Mouse (Mus musculus): ENCODE measurements around the gene Gpsm1. TPM values are rescaled to one million over a fixed set of nuclear protein-coding genes. Genes with fewer than 3 reads are reported as not detected.

Gpsm1 gene
- total and polyA plus RNA-seq, 2 experiments from 2014 or later = 155 to 330 TPM

- peak; percentile 57 for DNase-seq (ENCODE audit: low spot score)
These were observed 5.6 kb upstream of the Gpsm1 start for GRCm38 (mm10) chr2:26309739-26310138.

DNA sequence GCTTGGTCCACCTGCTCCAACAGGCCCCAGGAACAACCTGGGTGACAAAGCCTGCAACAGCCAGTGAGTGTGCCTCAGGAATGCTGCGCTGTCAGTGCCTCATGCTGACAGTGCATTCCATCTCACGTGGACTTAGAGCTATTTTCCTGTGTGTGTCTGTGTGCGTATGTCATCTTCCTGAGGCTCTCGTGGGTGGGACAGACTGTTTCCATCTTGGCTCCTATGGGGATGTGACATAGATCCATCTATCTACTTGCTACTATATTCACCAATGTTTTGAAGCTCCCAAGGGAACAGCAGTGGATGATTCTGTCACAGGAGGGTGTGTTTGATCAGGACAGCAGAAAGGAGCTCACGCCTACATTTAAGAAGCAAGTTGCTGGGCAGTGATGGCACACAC is 3.4 kb upstream of the Gpsm1 start:
- TF ChIP-seq CTCF (IDR thresholded peaks at IDR 0.05; ENCODE audit: low read depth) = no peak
- no peaks in the 10 kb centered on the region for H3K9me3 ChIP-seq (ENCODE audit: low read length)
- ATAC-seq (no peak), DNase-seq (ENCODE audit: low spot score) (no peak)
- H3K4me2 ChIP-seq (ENCODE audit: low read depth, low read length) = no peak overlapping the region
- no peak overlapping the region for H3K27ac ChIP-seq
- peaks cover 15% of the 10 kb centered on the region for H3K4me1 ChIP-seq (ENCODE audit: insufficient read depth, low read length)
- 67% methylated on average over 5 of the region's 5 CpGs for WGBS
- H3K36me3 ChIP-seq (ENCODE audit: insufficient read depth, low read length) = no peaks in the 10 kb centered on the region
- H3K9ac ChIP-seq (replicated peaks; ENCODE audit: low read length) = no peak overlapping the region
- H3K27me3 ChIP-seq (ENCODE audit: insufficient read depth, low read length) = no peaks in the 10 kb centered on the region
- H3K4me3 ChIP-seq (ENCODE audit: low read length) = no peak overlapping the region

More at GRCm38 (mm10) chr2:26309739-26310138, 5.6 kb upstream of the Gpsm1 start:
- ATAC-seq = peak; percentile 74
- 17% methylated on average over 10 of the region's 10 CpGs for WGBS
- Histone ChIP-seq H3K36me3 (ENCODE audit: insufficient read depth, low read length) (no peaks in the 10 kb centered on the region), H3K4me3 (ENCODE audit: low read length) (no peak overlapping the region), H3K9me3 (ENCODE audit: low read length) (no peaks in the 10 kb centered on the region), H3K27ac (0 out of 2 replicates have a peak overlapping the region, but pooled peaks have one; percentile 45), H3K4me1 (ENCODE audit: insufficient read depth, low read length) (peaks cover 4% of the 10 kb centered on the region), H3K9ac (replicated peaks; ENCODE audit: low read length) (no peak overlapping the region), H3K27me3 (ENCODE audit: insufficient read depth, low read length) (no peaks in the 10 kb centered on the region), H3K4me2 (ENCODE audit: low read depth, low read length) (no peak overlapping the region)
- no peak for TF ChIP-seq CTCF (IDR thresholded peaks at IDR 0.05; ENCODE audit: low read depth)

DNA sequence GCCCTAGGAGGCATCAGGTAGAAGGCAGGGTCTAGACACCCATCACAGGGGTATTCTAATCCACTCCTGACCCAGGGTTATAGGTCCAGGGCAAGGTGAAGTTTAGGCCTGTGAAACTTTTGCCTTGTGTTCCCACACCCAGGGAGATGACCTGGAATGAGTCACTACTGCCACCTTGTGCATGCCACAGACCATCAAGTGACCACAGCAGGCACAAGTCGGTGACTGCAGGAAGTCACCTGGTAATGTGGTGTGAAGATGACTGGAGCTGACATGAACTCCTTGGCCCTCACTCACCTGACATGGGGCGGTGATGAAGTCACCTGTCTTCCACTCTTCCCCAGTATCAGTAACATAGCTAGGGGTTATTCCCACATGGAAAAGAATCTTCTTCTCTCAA is 2.5 kb upstream of the Gpsm1 start:
- Histone ChIP-seq H3K27me3 (ENCODE audit: insufficient read depth, low read length) (no peaks in the 10 kb centered on the region), H3K4me2 (ENCODE audit: low read depth, low read length) (no peak overlapping the region), H3K9ac (replicated peaks; ENCODE audit: low read length) (no peak overlapping the region), H3K4me1 (ENCODE audit: insufficient read depth, low read length) (peaks cover 24% of the 10 kb centered on the region), H3K36me3 (ENCODE audit: insufficient read depth, low read length) (no peaks in the 10 kb centered on the region), H3K9me3 (ENCODE audit: low read length) (no peaks in the 10 kb centered on the region), H3K27ac (no peak overlapping the region), H3K4me3 (ENCODE audit: low read length) (no peak overlapping the region)
- peak; percentile 59 for TF ChIP-seq CTCF (IDR thresholded peaks at IDR 0.05; ENCODE audit: low read depth)
- WGBS = 62% methylated on average over 2 of the region's 2 CpGs
- DNase-seq (ENCODE audit: low spot score) (no peak), ATAC-seq (no peak)

DNA sequence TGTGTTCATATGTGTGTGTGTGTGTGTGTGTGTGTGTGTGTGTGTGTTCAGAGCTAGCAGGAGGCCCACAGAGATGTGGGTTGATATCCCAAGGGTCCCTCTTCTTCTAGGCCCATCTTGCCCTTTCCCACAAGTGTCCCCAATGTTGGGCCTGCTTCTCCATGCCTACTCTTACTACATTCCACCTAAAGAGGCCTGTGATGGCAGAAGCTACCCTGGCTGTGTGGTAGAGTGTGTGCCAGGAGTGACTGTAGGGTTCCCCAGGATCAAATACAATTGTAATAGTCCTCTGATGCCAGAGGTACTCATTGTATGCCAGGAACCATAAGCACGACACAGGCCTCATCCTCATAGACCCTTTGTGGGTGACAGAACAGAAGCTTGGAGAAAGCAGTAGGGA is 1.9 kb upstream of the Gpsm1 start:
- H3K9me3 ChIP-seq (ENCODE audit: low read length) = no peaks in the 10 kb centered on the region
- TF ChIP-seq CTCF (IDR thresholded peaks at IDR 0.05; ENCODE audit: low read depth) = no peak
- peaks cover 30% of the 10 kb centered on the region for H3K4me1 ChIP-seq (ENCODE audit: insufficient read depth, low read length)
- no peak for DNase-seq (ENCODE audit: low spot score)
- ATAC-seq = no peak
- H3K4me2 ChIP-seq (ENCODE audit: low read depth, low read length) = no peak overlapping the region
- H3K4me3 ChIP-seq (ENCODE audit: low read length) = no peak overlapping the region
- H3K27me3 ChIP-seq (ENCODE audit: insufficient read depth, low read length) = no peaks in the 10 kb centered on the region
- WGBS = 92% methylated on average over 1 of the region's 1 CpGs
- H3K9ac ChIP-seq (replicated peaks; ENCODE audit: low read length) = no peak overlapping the region
- no peak overlapping the region for H3K27ac ChIP-seq
- H3K36me3 ChIP-seq (ENCODE audit: insufficient read depth, low read length) = no peaks in the 10 kb centered on the region

- 47% methylated on average over 13 of the region's 13 CpGs for WGBS
- ATAC-seq = no peak
- Histone ChIP-seq H3K9ac (replicated peaks; ENCODE audit: low read length) (peak overlapping the region; percentile 97), H3K9me3 (ENCODE audit: low read length) (no peaks in the 10 kb centered on the region), H3K4me3 (ENCODE audit: low read length) (peak overlapping the region; percentile 67), H3K27ac (peak overlapping the region; percentile 97), H3K4me2 (ENCODE audit: low read depth, low read length) (peak overlapping the region; percentile 85), H3K36me3 (ENCODE audit: insufficient read depth, low read length) (no peaks in the 10 kb centered on the region), H3K27me3 (ENCODE audit: insufficient read depth, low read length) (no peaks in the 10 kb centered on the region), H3K4me1 (ENCODE audit: insufficient read depth, low read length) (peaks cover 40% of the 10 kb centered on the region)
- TF ChIP-seq CTCF (IDR thresholded peaks at IDR 0.05; ENCODE audit: low read depth) = no peak
- DNase-seq (ENCODE audit: low spot score) = peak; percentile 65
These were observed 839 bp upstream of the Gpsm1 start for GRCm38 (mm10) chr2:26314281-26315071.

DNA sequence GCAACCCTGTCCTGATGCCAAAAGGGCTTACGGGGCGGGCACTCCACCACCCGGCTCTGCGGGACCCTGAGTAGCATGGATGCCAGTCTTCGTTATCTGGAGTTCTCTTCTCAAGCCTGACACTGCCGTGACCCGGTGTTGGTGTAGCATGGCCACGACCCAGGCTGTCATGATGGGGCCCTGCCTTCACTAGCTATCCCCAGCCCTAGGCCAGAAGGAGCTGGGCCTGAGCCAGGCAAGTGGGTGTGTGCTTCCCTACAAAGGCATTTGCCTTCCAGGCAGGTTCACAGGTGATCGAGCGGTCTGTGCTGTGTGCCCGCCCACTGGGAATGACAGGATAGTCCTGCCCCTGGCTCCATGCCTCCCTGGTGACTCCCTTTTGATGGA is 603 bp downstream of the Gpsm1 start:
- Histone ChIP-seq H3K9me3 (ENCODE audit: low read length) (no peaks in the 10 kb centered on the region), H3K36me3 (ENCODE audit: insufficient read depth, low read length) (0 out of 2 replicates have a peak, but pooled peaks cover 3% of the 10 kb centered on the region), H3K27ac (peak overlapping the region; percentile 97), H3K4me3 (ENCODE audit: low read length) (peak overlapping the region; percentile 67), H3K9ac (replicated peaks; ENCODE audit: low read length) (peak overlapping the region; percentile 97), H3K4me2 (ENCODE audit: low read depth, low read length) (peak overlapping the region; percentile 85), H3K4me1 (ENCODE audit: insufficient read depth, low read length) (peaks cover 51% of the 10 kb centered on the region), H3K27me3 (ENCODE audit: insufficient read depth, low read length) (no peaks in the 10 kb centered on the region)
- under 1% methylated on average over 11 of the region's 11 CpGs for WGBS
- ATAC-seq = peak; percentile 36
- DNase-seq (ENCODE audit: low spot score) = peak; percentile 65
- no peak for TF ChIP-seq CTCF (IDR thresholded peaks at IDR 0.05; ENCODE audit: low read depth)
